Mouse (Mus musculus) heart, postnatal 0 days (tissue): ENCODE measurements around the gene Aire.

Experiments used
- CTCF ChIP-seq: IDR thresholded peaks from 2 replicates; pipeline ENCODE4 v1.5.1; 2016; ENCODE audit warnings: antibody characterized with exemption, control low read depth, low read depth
- EP300 ChIP-seq: IDR thresholded peaks from 2 replicates; pipeline ENCODE4 v1.6.1; 2016; ENCODE audit warnings: antibody characterized with exemption, low read depth

DNA sequence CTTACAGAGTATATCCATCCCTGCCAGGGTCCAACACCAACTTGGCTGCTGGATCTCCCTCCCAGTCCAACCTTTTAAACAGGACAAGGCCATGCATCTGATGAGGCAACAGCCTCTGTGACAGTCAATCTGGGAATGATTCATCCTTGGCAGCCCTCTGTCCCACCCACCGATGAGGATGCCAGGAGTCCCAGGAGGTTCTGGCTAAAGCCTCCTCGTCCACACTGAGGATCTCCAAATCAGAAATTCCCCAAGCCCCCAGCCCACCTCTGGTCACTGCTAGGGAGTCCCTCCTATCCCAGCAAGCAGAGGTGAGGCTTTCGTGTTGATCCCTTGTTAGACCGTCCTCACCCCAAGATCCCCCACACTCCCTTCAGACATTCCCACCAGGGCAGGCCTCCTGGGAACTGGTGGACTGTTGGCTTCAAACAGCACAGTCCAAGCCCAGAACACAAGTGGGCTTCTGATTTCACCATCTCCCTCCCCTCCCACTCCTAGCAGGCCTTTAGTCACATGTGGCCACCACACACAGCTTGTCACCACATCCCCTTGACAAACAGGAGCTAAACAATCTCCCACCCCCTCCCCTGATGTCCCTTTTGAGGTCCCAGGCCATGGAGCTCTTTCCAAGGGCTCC is 36.7 kb upstream of the Aire start:
- no peak for TF ChIP-seq EP300
- TF ChIP-seq CTCF, result no peak
